ENCODE assay signal across 22 mouse cellular contexts in the genomic region with DNA sequence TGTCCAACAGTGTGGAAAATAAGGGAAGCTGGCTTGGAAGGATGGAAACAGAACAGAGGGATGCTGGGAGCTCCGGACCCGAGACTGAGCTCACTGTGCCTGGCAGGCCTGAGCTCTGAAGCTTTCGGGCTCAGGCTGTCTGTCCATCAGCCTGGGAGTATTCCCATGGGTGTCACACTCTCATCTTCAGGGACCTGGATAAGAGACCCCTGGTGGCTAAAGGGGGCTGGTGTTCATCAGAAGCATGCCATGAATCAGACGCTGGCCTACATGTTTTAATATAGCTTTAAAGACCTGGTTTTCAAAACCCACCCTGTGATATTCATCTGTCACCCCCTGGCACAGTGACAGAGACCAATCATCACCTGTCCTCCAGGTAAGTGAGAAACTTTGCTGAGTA. TPM values are rescaled to one million over a fixed set of nuclear protein-coding genes. Genes with fewer than 3 reads are reported as not detected.
DNase-seq lines count a peak whose midpoint lies in the region; ATAC-seq and TF ChIP-seq lines count a peak whose summit lies in the region.
"Had no signal": no experiment of that assay in that cellular context is flagged by ENCODE, and none has a peak within 500 bp of the region (broad histone marks: within the 10 kb centered on the region; RNA-seq: fewer than 3 reads in every experiment).

No protein-coding gene starts in this region.

- TF ChIP-seq CTCF in liver, embryonic 14.5 days (IDR thresholded peaks at IDR 0.05; ENCODE audit: low read depth), result peak; percentile 13; the same call in 1 of the 2 replicates
- TF ChIP-seq CTCF in E14TG2a.4 (conservative IDR thresholded peaks at IDR 0.05; ENCODE audit: low read length), result peak; percentile 28; the same call in 1 of the 2 replicates

- no peaks in the 10 kb centered on the region for H3K36me3 ChIP-seq in liver, embryonic 14.5 days (replicated peaks; ENCODE audit: control insufficient read depth, insufficient read depth, low read depth)
- no peaks in the 10 kb centered on the region for H3K36me3 ChIP-seq in liver, embryonic 12.5 days
- H3K36me3 ChIP-seq in E14TG2a.4 (ENCODE audit: insufficient read depth, low read length), result no peaks in the 10 kb centered on the region
- H3K36me3 ChIP-seq: embryonic facial prominence, embryonic 12.5 days; hindbrain, embryonic 12.5 days; limb, embryonic 13.5 days; midbrain, embryonic 13.5 days; neural tube, embryonic 13.5 days had no signal

- no peak for ATAC-seq in liver, embryonic 14.5 days (ENCODE audit: insufficient read depth)
- no peak for ATAC-seq in liver, embryonic 12.5 days
- ATAC-seq: forebrain, embryonic 14.5 days; intestine, embryonic 16.5 days; midbrain, embryonic 13.5 days had no signal

- no peaks in the 10 kb centered on the region for H3K27me3 ChIP-seq in liver, embryonic 14.5 days (ENCODE audit: control insufficient read depth, insufficient read depth, low read length)
- 0 out of 2 replicates have a peak, but pooled peaks cover 7% of the 10 kb centered on the region for H3K27me3 ChIP-seq in liver, embryonic 12.5 days (replicated peaks)
- peaks cover 67% of the 10 kb centered on the region for H3K27me3 ChIP-seq in E14TG2a.4 (ENCODE audit: insufficient read depth, low read length)
- H3K27me3 ChIP-seq: embryonic facial prominence, embryonic 12.5 days; hindbrain, embryonic 12.5 days; limb, embryonic 13.5 days; midbrain, embryonic 13.5 days; neural tube, embryonic 13.5 days had no signal

- 51% methylated on average over 4 of the region's 4 CpGs for WGBS in liver, embryonic 14.5 days (ENCODE audit: insufficient replicate concordance)
- WGBS in liver, embryonic 12.5 days (ENCODE audit: insufficient replicate concordance), result 63% methylated on average over 4 of the region's 4 CpGs

- DNase-seq in heart, adult 11 months, result peak; percentile 46
- no peak for DNase-seq in heart, adult 18-20 months
- no peak for DNase-seq in liver, embryonic 14.5 days (ENCODE audit: low read depth in 3 of 3, low spot score in 3 of 3)
- peak; percentile 42 for DNase-seq in retina, embryonic 14.5 days (ENCODE audit: low spot score)
- no peak for DNase-seq in frontal cortex, adult 2 months (ENCODE audit: extremely low spot score in 1 of 2, low spot score in 1 of 2)
- DNase-seq: adrenal gland, adult 8-10 months; cerebellum, adult 11 months; cerebellum, postnatal 10 days; layer of hippocampus, postnatal 36 days; thymus, postnatal 25 days had no signal

- TF ChIP-seq EP300 in liver, embryonic 14.5 days (IDR thresholded peaks at IDR 0.05; ENCODE audit: low read depth), result no peak

- no peak overlapping the region for H3K4me3 ChIP-seq in liver, embryonic 14.5 days (ENCODE audit: insufficient read depth in 1 of 2, low read depth in 2 of 2, low read length in 2 of 2)
- H3K4me3 ChIP-seq in liver, embryonic 12.5 days, result no peak overlapping the region
- no peak overlapping the region for H3K4me3 ChIP-seq in E14TG2a.4 (replicated peaks; ENCODE audit: low read length)
- H3K4me3 ChIP-seq: embryonic facial prominence, embryonic 12.5 days; erythroblast, embryonic 14.5 days; hindbrain, embryonic 12.5 days; limb, embryonic 13.5 days; midbrain, embryonic 13.5 days; neural tube, embryonic 13.5 days had no signal

- no peak overlapping the region for H3K4me2 ChIP-seq in liver, embryonic 14.5 days (ENCODE audit: low read depth)
- no peak overlapping the region for H3K4me2 ChIP-seq in liver, embryonic 12.5 days
- H3K4me2 ChIP-seq: embryonic facial prominence, embryonic 12.5 days; hindbrain, embryonic 12.5 days; limb, embryonic 13.5 days; midbrain, embryonic 13.5 days; neural tube, embryonic 13.5 days had no signal

- H3K27ac ChIP-seq in liver, embryonic 14.5 days, result no peak overlapping the region
- H3K27ac ChIP-seq in liver, embryonic 12.5 days, result no peak overlapping the region
- H3K27ac ChIP-seq: embryonic facial prominence, embryonic 12.5 days; hindbrain, embryonic 12.5 days; limb, embryonic 13.5 days; midbrain, embryonic 13.5 days; neural tube, embryonic 13.5 days had no signal

- no peak overlapping the region for H3K9ac ChIP-seq in liver, embryonic 14.5 days (replicated peaks)
- no peak overlapping the region for H3K9ac ChIP-seq in liver, embryonic 12.5 days
- H3K9ac ChIP-seq: embryonic facial prominence, embryonic 12.5 days; hindbrain, embryonic 12.5 days; limb, embryonic 13.5 days; midbrain, embryonic 13.5 days; neural tube, embryonic 13.5 days had no signal

- no peaks in the 10 kb centered on the region for H3K4me1 ChIP-seq in liver, embryonic 14.5 days (replicated peaks; ENCODE audit: control insufficient read depth in 2 of 2, insufficient read depth in 2 of 2, low read length in 1 of 2)
- H3K4me1 ChIP-seq in liver, embryonic 12.5 days, result no peaks in the 10 kb centered on the region
- H3K4me1 ChIP-seq in E14TG2a.4 (replicated peaks; ENCODE audit: low read depth, low read length), result peaks cover 14% of the 10 kb centered on the region; the same call in 1 of the 2 replicates
- H3K4me1 ChIP-seq: embryonic facial prominence, embryonic 12.5 days; hindbrain, embryonic 12.5 days; limb, embryonic 13.5 days; midbrain, embryonic 13.5 days; neural tube, embryonic 13.5 days had no signal

- H3K9me3 ChIP-seq in liver, embryonic 14.5 days (ENCODE audit: control insufficient read depth, low read length), result no peaks in the 10 kb centered on the region
- no peaks in the 10 kb centered on the region for H3K9me3 ChIP-seq in liver, embryonic 12.5 days (replicated peaks)
- no peaks in the 10 kb centered on the region for H3K9me3 ChIP-seq in E14TG2a.4 (ENCODE audit: low read length)
- H3K9me3 ChIP-seq: embryonic facial prominence, embryonic 12.5 days; hindbrain, embryonic 12.5 days; limb, embryonic 13.5 days; midbrain, embryonic 13.5 days; neural tube, embryonic 13.5 days had no signal

RNA-seq across cellular contexts. Expression of a gene that starts 39.5 kb away (rescaled TPM):
- not detected for total RNA-seq in heart, adult 18-20 months (2021)
- polyA plus RNA-seq in liver, embryonic 14.5 days (2012; rRNA removed), result 3.6 and 4.1 TPM in 2 replicates
- 2.2 and 2.9 TPM in 2 replicates for polyA plus RNA-seq in liver, embryonic 14.5 days (2014; fragmentation: Nextera tagmentation; extraction: Ambion mirVana)
- 1.4 and 1.8 TPM in 2 replicates for polyA plus RNA-seq in liver, embryonic 12.5 days (2016; fragmentation: Nextera tagmentation; extraction: Ambion mirVana)
- polyA plus RNA-seq in frontal cortex, adult 2 months (2012; rRNA removed), result not detected in 2 replicates
- total RNA-seq: layer of hippocampus, postnatal 36 days; left cerebral cortex, postnatal 14 days had no signal
- polyA plus RNA-seq: embryonic facial prominence, embryonic 12.5 days; erythroblast, embryonic 14.5 days; forebrain, embryonic 14.5 days; heart, postnatal 0 days; hindbrain, embryonic 12.5 days; limb, embryonic 13.5 days; midbrain, embryonic 13.5 days had no signal

Comparison
In these comparisons a context has a peak if more than half of its experiments do, and no peak if none do; other contexts are left out.
1. DNase-seq: peak in heart, adult 11 months (single experiment) and retina, embryonic 14.5 days (single experiment); none in heart, adult 18-20 months (0 of 2), liver, embryonic 14.5 days (0 of 3) and frontal cortex, adult 2 months (0 of 2).